Mouse (Mus musculus) layer of hippocampus, adult 9-10 months (tissue): ENCODE measurements around the gene Prdx2.

ENCODE experiments used
- DNase-seq: peaks from one replicate; pipeline ENCODE4 v3.0.0; 2022; ENCODE audit warnings: low spot score

The Prdx2 gene

GRCm38 (mm10) chr8:84978248-84978940 is 9.0 kb downstream of the Prdx2 start, which contains the start of gene Junb:
Gene Junb (minus strand): TSS chr8:84978718.
- DNase-seq, result peak; percentile 96

GRCm38 (mm10) chr8:84979599-84980421 is 10.4 kb downstream of the Prdx2 start:
- DNase-seq, result peak; percentile 91

GRCm38 (mm10) chr8:84980622-84981358 is 11.4 kb downstream of the Prdx2 start:
- DNase-seq, result no peak

- no peak for DNase-seq
Measured at GRCm38 (mm10) chr8:84981644-84982498, 12.5 kb downstream of the Prdx2 start.

- DNase-seq, result no peak
Measured at GRCm38 (mm10) chr8:84982499-84983011, 13.2 kb downstream of the Prdx2 start.

- DNase-seq, result no peak
Measured at GRCm38 (mm10) chr8:84984294-84985048, 15.1 kb downstream of the Prdx2 start.

GRCm38 (mm10) chr8:84985049-84985683 is 15.8 kb downstream of the Prdx2 start:
- no peak for DNase-seq

- DNase-seq, result peak; percentile 78
Measured at GRCm38 (mm10) chr8:84985684-84986378, 16.4 kb downstream of the Prdx2 start.

GRCm38 (mm10) chr8:84986379-84986945 is 17.1 kb downstream of the Prdx2 start:
- DNase-seq, result no peak

- no peak for DNase-seq
Measured at GRCm38 (mm10) chr8:84987388-84987787, 18.0 kb downstream of the Prdx2 start.

- DNase-seq, result no peak
Measured at GRCm38 (mm10) chr8:84987903-84988302, 18.5 kb downstream of the Prdx2 start.

- DNase-seq, result no peak
Measured at GRCm38 (mm10) chr8:84989311-84989731, 19.9 kb downstream of the Prdx2 start.

GRCm38 (mm10) chr8:84989810-84990209 is 20.4 kb downstream of the Prdx2 start:
- DNase-seq, result peak; percentile 87

GRCm38 (mm10) chr8:84990349-84990748 is 21.0 kb downstream of the Prdx2 start, which contains the start of gene Hook2:
Gene Hook2 (plus strand): TSS chr8:84990603.
- peak; percentile 96 for DNase-seq

GRCm38 (mm10) chr8:84990836-84991235 is 21.4 kb downstream of the Prdx2 start:
- no peak for DNase-seq

- no peak for DNase-seq
Measured at GRCm38 (mm10) chr8:84994375-84994774, 25.0 kb downstream of the Prdx2 start.

- no peak for DNase-seq
Measured at GRCm38 (mm10) chr8:84995680-84996079, 26.3 kb downstream of the Prdx2 start.

- DNase-seq, result no peak
Measured at GRCm38 (mm10) chr8:84996978-84997377, 27.6 kb downstream of the Prdx2 start.
